Mouse (Mus musculus): Measurements from ENCODE around the gene Lingo3.

Lingo3 gene

GRCm38 (mm10) chr10:80843931-80844547 lies at the start of gene Lingo3:
Gene Lingo3, minus strand, starts transcription at chr10:80844039.
- peak; percentile 60 for DNase-seq (ENCODE audit: low spot score)

GRCm38 (mm10) chr10:80887181-80887580 lies 43.3 kb upstream of the Lingo3 start:
- no peak for DNase-seq (ENCODE audit: low spot score)

GRCm38 (mm10) chr10:80881301-80881700 lies 37.5 kb upstream of the Lingo3 start:
- DNase-seq (ENCODE audit: low spot score), result peak; percentile 67

GRCm38 (mm10) chr10:80880901-80881300 lies 37.1 kb upstream of the Lingo3 start:
- DNase-seq (ENCODE audit: low spot score), result no peak

- DNase-seq (ENCODE audit: low spot score), result peak; percentile 72
Observed at GRCm38 (mm10) chr10:80880131-80880641, 36.3 kb upstream of the Lingo3 start.

GRCm38 (mm10) chr10:80876594-80876993 lies 32.8 kb upstream of the Lingo3 start:
- DNase-seq (ENCODE audit: low spot score), result no peak

GRCm38 (mm10) chr10:80876028-80876427 lies 32.2 kb upstream of the Lingo3 start:
- DNase-seq (ENCODE audit: low spot score), result peak; percentile 54

- no peak for DNase-seq (ENCODE audit: low spot score)
Observed at GRCm38 (mm10) chr10:80874035-80874434, 30.2 kb upstream of the Lingo3 start.

GRCm38 (mm10) chr10:80871581-80871980 lies 27.7 kb upstream of the Lingo3 start, which contains the start of gene Tmprss9:
Gene Tmprss9, plus strand, starts transcription at chr10:80871848.
- DNase-seq (ENCODE audit: low spot score), result no peak

- no peak for DNase-seq (ENCODE audit: low spot score)
Observed at GRCm38 (mm10) chr10:80870993-80871392, 27.2 kb upstream of the Lingo3 start.

- DNase-seq (ENCODE audit: low spot score), result no peak
Observed at GRCm38 (mm10) chr10:80864446-80864845, 20.6 kb upstream of the Lingo3 start.

GRCm38 (mm10) chr10:80862305-80862704 lies 18.5 kb upstream of the Lingo3 start:
- no peak for DNase-seq (ENCODE audit: low spot score)

- DNase-seq (ENCODE audit: low spot score), result no peak
Observed at GRCm38 (mm10) chr10:80858350-80858935, 14.6 kb upstream of the Lingo3 start.

- no peak for DNase-seq (ENCODE audit: low spot score)
Observed at GRCm38 (mm10) chr10:80857848-80858247, 14.0 kb upstream of the Lingo3 start.

- peak; percentile 52 for DNase-seq (ENCODE audit: low spot score)
Observed at GRCm38 (mm10) chr10:80857386-80857785, 13.5 kb upstream of the Lingo3 start.

- DNase-seq (ENCODE audit: low spot score), result no peak
Observed at GRCm38 (mm10) chr10:80856908-80857307, 13.1 kb upstream of the Lingo3 start.

GRCm38 (mm10) chr10:80856267-80856666 lies 12.4 kb upstream of the Lingo3 start:
- DNase-seq (ENCODE audit: low spot score), result no peak

GRCm38 (mm10) chr10:80855749-80856073 lies 11.9 kb upstream of the Lingo3 start:
- DNase-seq (ENCODE audit: low spot score), result no peak

- peak; percentile 96 for DNase-seq (ENCODE audit: low spot score)
Observed at GRCm38 (mm10) chr10:80854913-80855748, 11.3 kb upstream of the Lingo3 start, which contains the start of the genes Lsm7 and Sppl2b. Gene Lsm7, minus strand, starts transcription at chr10:80855209. Gene Sppl2b, plus strand, starts transcription at chr10:80855275.

GRCm38 (mm10) chr10:80848571-80848970 lies 4.7 kb upstream of the Lingo3 start:
- DNase-seq (ENCODE audit: low spot score), result no peak

GRCm38 (mm10) chr10:80845732-80846131 lies 1.9 kb upstream of the Lingo3 start:
- no peak for DNase-seq (ENCODE audit: low spot score)

- no peak for DNase-seq (ENCODE audit: low spot score)
Observed at GRCm38 (mm10) chr10:80845055-80845693, 1.3 kb upstream of the Lingo3 start.

Measured in layer of hippocampus, adult 11-12 months (tissue).